Mouse (Mus musculus) myocyte (in vitro differentiated cells): Measurements from ENCODE around the gene Aldh3a1.

Experiments
- CEBPB ChIP-seq: IDR thresholded peaks from 2 replicates; pipeline ENCODE4 v1.6.1; 2011; ENCODE audit warnings: mild to moderate bottlenecking, moderate library complexity; ENCODE audit not compliant: poor library complexity, insufficient read depth, severe bottlenecking
- MYOD1 ChIP-seq, 3 experiments: IDR thresholded peaks; one replicate each; pipeline ENCODE4 v1.6.1; 2011; ENCODE audit warnings: control low read depth in 2 of 3, low read depth in 2 of 3, mild to moderate bottlenecking in 2 of 3, moderate library complexity in 1 of 3; ENCODE audit not compliant: insufficient read length in 2 of 3, control insufficient read depth in 1 of 3
- MYOG ChIP-seq, 3 experiments: IDR thresholded peaks; one replicate each; pipeline ENCODE4 v1.6.1; 2011; ENCODE audit warnings: control low read depth in 2 of 3, low read depth in 2 of 3, mild to moderate bottlenecking in 2 of 3; ENCODE audit not compliant: insufficient read length in 2 of 3, control insufficient read depth in 1 of 3, insufficient read depth in 1 of 3
- POLR2A ChIP-seq: IDR thresholded peaks from one replicate; pipeline ENCODE4 v1.6.1; 2011; ENCODE audit warnings: low read depth, mild to moderate bottlenecking, control low read depth, moderate library complexity; ENCODE audit not compliant: insufficient read length
- POLR2AphosphoS2 ChIP-seq: IDR thresholded peaks from one replicate; pipeline ENCODE4 v1.6.1; 2011; ENCODE audit warnings: low read depth, control low read depth; ENCODE audit not compliant: insufficient read length
- SRF ChIP-seq: IDR thresholded peaks from one replicate; pipeline ENCODE4 v1.6.1; 2011; ENCODE audit warnings: low read depth; ENCODE audit not compliant: control insufficient read depth, insufficient read length
- TCF12 ChIP-seq: IDR thresholded peaks from one replicate; pipeline ENCODE4 v1.6.1; 2011; ENCODE audit warnings: mild to moderate bottlenecking, control low read depth; ENCODE audit not compliant: poor library complexity, insufficient read depth, severe bottlenecking
- USF1 ChIP-seq: IDR thresholded peaks from one replicate; pipeline ENCODE4 v1.6.1; 2011; ENCODE audit warnings: low read depth, mild to moderate bottlenecking, control low read depth, moderate library complexity

DNA sequence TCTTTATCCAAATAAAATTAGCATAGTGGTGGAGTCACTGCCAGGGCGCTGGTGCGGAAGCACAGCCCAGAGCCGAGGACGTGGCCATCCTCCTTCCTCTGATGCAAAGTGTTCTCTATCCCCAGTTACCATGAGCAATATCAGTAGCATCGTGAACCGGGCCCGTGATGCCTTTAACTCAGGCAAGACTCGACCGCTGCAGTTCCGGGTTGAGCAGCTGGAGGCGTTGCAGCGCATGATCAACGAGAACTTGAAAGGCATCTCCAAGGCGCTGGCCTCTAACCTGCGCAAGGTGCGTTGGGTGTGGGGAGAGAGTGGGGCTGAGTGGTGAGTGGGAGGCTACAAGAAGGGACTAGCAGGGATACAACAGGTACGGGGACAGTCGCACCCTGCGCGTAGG, 4.8 kb downstream of the Aldh3a1 start:
- no peak for TF ChIP-seq POLR2AphosphoS2
- no peak for TF ChIP-seq MYOG (IDR thresholded peaks at IDR 0.05; ENCODE audit: control insufficient read depth in 1 of 3, insufficient read depth in 1 of 3, insufficient read length in 2 of 3, low read depth in 2 of 3)
- TF ChIP-seq SRF: no peak
- no peak for TF ChIP-seq CEBPB
- no peak for TF ChIP-seq USF1
- no peak for TF ChIP-seq POLR2A
- no peak for TF ChIP-seq MYOD1 (IDR thresholded peaks at IDR 0.05; ENCODE audit: control insufficient read depth in 1 of 3, insufficient read length in 2 of 3, low read depth in 2 of 3)
- TF ChIP-seq TCF12: no peak
